Mouse (Mus musculus) cerebellum, adult 2 months (tissue): ENCODE results near the gene Car6.

Experiments
- CTCF ChIP-seq: fragments of 200-500 bp; IDR thresholded peaks from 2 replicates; pipeline ENCODE4 v1.5.1; 2011; ENCODE audit warnings: low read depth, mild to moderate bottlenecking, control low read depth, low read length, moderate library complexity, borderline replicate concordance; ENCODE audit not compliant: insufficient read depth
- POLR2A ChIP-seq: fragments of 200-500 bp; IDR thresholded peaks from 2 replicates; pipeline ENCODE4 v1.6.1; 2011; ENCODE audit warnings: low read length, control low read depth, borderline replicate concordance; ENCODE audit not compliant: insufficient read depth

GRCm38 (mm10) chr4:150176535-150176934, 24.6 kb downstream of the Car6 start:
- TF ChIP-seq CTCF (peak; percentile 81), POLR2A (no peak)
